Comparison of ENCODE assay signal across 25 mouse cellular contexts in genomic region chr17:86078060-86078459, GRCm38 (mm10).
"Had no signal": no experiment of that assay in that cellular context is flagged by ENCODE, and none has a peak within 500 bp of the region (broad histone marks: within the 10 kb centered on the region; RNA-seq: fewer than 3 reads in every experiment).

No protein-coding gene starts in this region.

- H3K4me3 ChIP-seq: kidney, embryonic 15.5 days; limb, embryonic 12.5 days; limb, embryonic 15.5 days; midbrain, embryonic 12.5 days; midbrain, embryonic 15.5 days; myocyte; neural tube, embryonic 13.5 days had no signal

- H3K4me1 ChIP-seq: midbrain, embryonic 15.5 days had no signal

- H3K4me2 ChIP-seq: kidney, embryonic 15.5 days; limb, embryonic 12.5 days; limb, embryonic 15.5 days; liver, embryonic 11.5 days; lung, embryonic 14.5 days; midbrain, embryonic 12.5 days; midbrain, embryonic 15.5 days; neural tube, embryonic 13.5 days had no signal

- H3K9me3 ChIP-seq: kidney, embryonic 15.5 days; limb, embryonic 12.5 days; limb, embryonic 15.5 days; midbrain, embryonic 12.5 days; midbrain, embryonic 15.5 days; neural tube, embryonic 13.5 days had no signal

- ATAC-seq: liver, postnatal 0 days; lung, postnatal 0 days; midbrain, embryonic 15.5 days had no signal

- H3K36me3 ChIP-seq: limb, embryonic 12.5 days; limb, embryonic 15.5 days; midbrain, embryonic 12.5 days; midbrain, embryonic 15.5 days had no signal

- DNase-seq: kidney, adult 11 months; kidney, adult 8-10 months; kidney, postnatal 10 days; kidney, postnatal 36 days; layer of hippocampus, postnatal 36 days; left cerebral cortex, postnatal 4 days; liver, postnatal 0 days; lung, embryonic 14.5 days; retina, postnatal 1 day; right cerebral cortex, postnatal 25 days; spleen, adult 18-20 months; thymus, adult 2 months; thymus, postnatal 14 days had no signal

- H3K9ac ChIP-seq: kidney, embryonic 15.5 days; limb, embryonic 12.5 days; limb, embryonic 15.5 days; liver, embryonic 14.5 days; liver, postnatal 0 days; lung, embryonic 14.5 days; midbrain, embryonic 12.5 days; midbrain, embryonic 15.5 days; neural tube, embryonic 13.5 days had no signal

- H3K27me3 ChIP-seq: kidney, embryonic 15.5 days; limb, embryonic 12.5 days; limb, embryonic 15.5 days; midbrain, embryonic 12.5 days; midbrain, embryonic 15.5 days; neural tube, embryonic 13.5 days had no signal

- H3K27ac ChIP-seq: kidney, embryonic 15.5 days; limb, embryonic 12.5 days; limb, embryonic 15.5 days; liver, embryonic 14.5 days; macrophage; midbrain, embryonic 12.5 days; midbrain, embryonic 15.5 days; neural tube, embryonic 13.5 days; stomach, postnatal 0 days had no signal
